Mouse (Mus musculus): ENCODE measurements at regions not wholly inside any gene's neighbourhood (a gene's known extent, or its start where the extent isn't known, plus 50 kb on each side); places are given as distances from the start of the nearest gene placed in this dataset.

GRCm38 (mm10) chr3:120761223-120761622 is 410.3 kb downstream of the Rwdd3 start:
- no peak for DNase-seq (ENCODE audit: low spot score in 2 of 2)

- no peak for DNase-seq (ENCODE audit: low spot score in 2 of 2)
Observed at GRCm38 (mm10) chr3:120748513-120748912, 423.0 kb downstream of the Rwdd3 start.

DNA sequence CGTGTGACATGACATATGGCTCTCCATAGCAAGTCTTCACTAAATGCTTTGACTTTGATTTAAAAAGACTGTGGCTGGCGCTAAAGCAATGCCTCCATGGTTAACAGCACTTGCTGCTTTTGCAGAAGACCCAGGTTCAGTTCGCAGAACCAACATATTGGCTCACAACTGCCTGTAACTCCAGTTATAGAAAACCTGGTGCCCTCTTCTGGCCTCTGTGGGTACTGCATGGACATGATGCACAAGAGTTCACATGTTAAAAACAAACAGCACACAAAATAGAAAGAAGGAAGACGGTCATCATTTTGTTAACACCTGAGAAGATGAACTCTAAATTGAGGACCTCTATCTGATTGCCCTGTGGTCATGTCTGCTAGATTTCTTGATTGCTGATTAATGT is 423.8 kb downstream of the Rwdd3 start:
- peak in 1 of 2 experiments; percentile 64 for DNase-seq (ENCODE audit: low spot score in 2 of 2)

DNA sequence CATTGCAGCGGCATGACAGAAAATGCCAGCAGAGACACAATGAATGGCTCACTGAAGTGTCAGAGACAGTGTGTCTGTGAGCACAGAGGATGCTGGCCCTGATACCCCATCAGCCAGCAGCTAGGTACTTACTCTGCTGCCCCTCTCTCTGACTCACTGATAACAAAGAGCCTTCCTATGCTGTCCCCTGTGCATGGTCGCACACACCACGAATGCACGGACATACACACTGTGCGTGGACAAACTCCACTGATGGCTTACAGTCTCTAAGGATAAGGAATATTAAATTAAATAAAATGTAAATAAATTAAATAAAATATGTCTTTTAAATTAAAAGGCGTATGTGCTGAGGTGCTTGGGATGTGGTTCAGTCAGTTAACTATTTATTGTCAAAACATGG is 438.2 kb downstream of the Rwdd3 start:
- no peak for DNase-seq (ENCODE audit: low spot score in 2 of 2)

GRCm38 (mm10) chr3:120732391-120732790 is 439.1 kb downstream of the Rwdd3 start:
- DNase-seq (ENCODE audit: low spot score in 2 of 2), result no peak

- no peak for DNase-seq (ENCODE audit: low spot score in 2 of 2)
Observed at GRCm38 (mm10) chr3:120731287-120731686, 440.2 kb downstream of the Rwdd3 start.

DNA sequence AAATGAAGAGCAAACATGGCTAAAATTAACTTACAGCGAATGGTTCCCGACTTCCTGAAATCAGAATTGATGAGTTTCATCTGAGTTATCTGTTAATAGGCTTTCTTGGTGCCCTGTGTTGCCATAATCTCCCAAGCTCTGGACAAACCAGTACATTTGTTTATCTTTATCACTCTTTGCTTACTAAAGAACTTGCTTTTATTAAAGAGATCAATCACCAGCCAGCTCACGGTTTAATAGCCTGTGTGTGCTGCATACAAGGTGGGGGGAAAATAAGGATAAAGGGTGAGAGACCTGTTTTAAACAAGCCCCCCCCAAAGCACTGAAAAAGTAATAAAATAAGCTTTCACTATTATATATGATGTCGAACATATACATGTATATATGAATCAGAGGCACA is 441.3 kb downstream of the Rwdd3 start:
- DNase-seq (ENCODE audit: low spot score in 2 of 2), result no peak

- DNase-seq (ENCODE audit: low spot score in 2 of 2), result no peak
Observed at GRCm38 (mm10) chr3:120729671-120730070, 441.8 kb downstream of the Rwdd3 start.

GRCm38 (mm10) chr3:120685227-120685626 is 486.3 kb downstream of the Rwdd3 start:
- DNase-seq (ENCODE audit: low spot score in 2 of 2), result no peak

GRCm38 (mm10) chr3:120675906-120676305 is 495.6 kb downstream of the Rwdd3 start:
- no peak for DNase-seq (ENCODE audit: low spot score in 2 of 2)

DNA sequence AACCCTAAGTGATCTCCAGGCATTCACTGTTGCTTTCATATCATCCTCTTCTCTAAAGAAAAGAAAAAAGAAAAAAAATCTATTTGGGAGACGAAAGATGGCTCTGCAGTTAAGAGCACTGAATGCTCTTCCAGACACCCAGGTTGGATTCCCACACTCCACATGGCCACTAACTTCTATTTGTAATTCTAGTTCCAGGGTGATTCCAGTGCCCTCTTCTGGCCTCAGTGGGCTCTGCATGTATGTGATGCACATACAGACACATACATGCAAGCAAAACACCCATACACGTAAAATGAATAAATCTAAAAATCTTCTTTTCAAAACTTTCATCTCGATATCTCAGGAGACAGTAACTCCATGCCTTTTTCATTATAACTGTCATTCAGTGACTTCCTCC is 502.8 kb downstream of the Rwdd3 start:
- no peak for DNase-seq (ENCODE audit: low spot score in 2 of 2)

- DNase-seq (ENCODE audit: low spot score in 2 of 2), result no peak
Observed at GRCm38 (mm10) chr3:120662521-120662920, 509.0 kb downstream of the Rwdd3 start.

- no peak for DNase-seq (ENCODE audit: low spot score in 2 of 2)
Observed at GRCm38 (mm10) chr3:120660776-120661175, 510.7 kb downstream of the Rwdd3 start.

- DNase-seq (ENCODE audit: low spot score in 2 of 2), result no peak
Observed at GRCm38 (mm10) chr3:120649047-120649868, 522.2 kb downstream of the Rwdd3 start.

GRCm38 (mm10) chr3:120648391-120648790 is 523.1 kb downstream of the Rwdd3 start:
- DNase-seq (ENCODE audit: low spot score in 2 of 2), result no peak

GRCm38 (mm10) chr3:120636669-120637305 is 534.7 kb downstream of the Rwdd3 start:
- no peak for DNase-seq (ENCODE audit: low spot score in 2 of 2)

- DNase-seq (ENCODE audit: low spot score in 2 of 2), result no peak
Observed at GRCm38 (mm10) chr3:120618358-120618757, 553.1 kb downstream of the Rwdd3 start.

- no peak for DNase-seq (ENCODE audit: low spot score in 2 of 2)
Observed at GRCm38 (mm10) chr3:120594226-120594625, 577.3 kb downstream of the Rwdd3 start.

DNA sequence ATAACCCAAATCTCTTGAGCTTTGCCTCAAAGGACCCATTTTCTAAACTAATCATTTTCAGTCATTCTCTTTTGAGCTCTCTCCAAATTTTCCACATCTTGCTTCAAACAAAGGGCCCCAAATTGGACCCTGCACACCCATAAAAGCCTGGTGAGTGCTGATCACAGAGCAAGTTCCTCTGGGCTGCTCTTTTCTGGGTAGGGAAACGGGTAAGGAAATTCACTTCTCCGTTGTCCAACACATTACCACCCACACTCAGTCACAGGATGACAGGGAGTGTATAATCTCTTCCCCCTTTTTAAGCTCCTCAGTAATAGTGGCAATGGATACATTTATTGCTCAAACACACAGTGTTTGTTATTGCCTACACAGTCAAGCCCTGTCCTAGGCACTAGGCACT is 580.3 kb downstream of the Rwdd3 start:
- DNase-seq (ENCODE audit: low spot score in 2 of 2), result no peak

DNA sequence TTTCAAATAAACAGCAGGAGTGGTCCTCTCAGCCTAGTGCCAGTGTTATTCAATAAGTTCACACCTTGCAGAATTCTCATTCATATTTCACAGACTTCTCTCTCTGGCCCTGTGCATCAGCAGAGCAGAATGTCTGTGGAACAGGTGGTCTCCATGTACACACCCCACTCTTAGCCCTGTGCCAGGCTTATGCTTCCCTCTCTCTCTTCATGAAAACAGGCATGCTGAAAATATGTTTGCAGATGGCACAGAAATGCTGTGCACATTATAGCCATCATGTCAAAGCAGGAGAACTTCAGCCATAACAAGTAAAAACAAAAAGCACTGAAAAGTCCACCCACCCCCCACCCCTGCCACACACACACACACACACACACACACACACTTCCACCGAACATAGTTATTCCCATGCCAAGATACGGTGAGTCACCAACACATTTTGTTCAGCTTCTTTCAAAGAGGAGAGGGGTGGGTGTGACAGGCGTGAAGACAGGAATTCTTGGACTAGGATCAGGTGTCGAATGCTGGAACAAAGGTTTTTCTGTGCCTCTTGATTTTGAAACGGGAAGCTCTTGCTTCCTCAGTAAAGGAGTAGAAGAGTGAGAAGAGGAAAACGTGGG is 600.6 kb downstream of the Rwdd3 start:
- no peak for DNase-seq (ENCODE audit: low spot score in 2 of 2)

DNA sequence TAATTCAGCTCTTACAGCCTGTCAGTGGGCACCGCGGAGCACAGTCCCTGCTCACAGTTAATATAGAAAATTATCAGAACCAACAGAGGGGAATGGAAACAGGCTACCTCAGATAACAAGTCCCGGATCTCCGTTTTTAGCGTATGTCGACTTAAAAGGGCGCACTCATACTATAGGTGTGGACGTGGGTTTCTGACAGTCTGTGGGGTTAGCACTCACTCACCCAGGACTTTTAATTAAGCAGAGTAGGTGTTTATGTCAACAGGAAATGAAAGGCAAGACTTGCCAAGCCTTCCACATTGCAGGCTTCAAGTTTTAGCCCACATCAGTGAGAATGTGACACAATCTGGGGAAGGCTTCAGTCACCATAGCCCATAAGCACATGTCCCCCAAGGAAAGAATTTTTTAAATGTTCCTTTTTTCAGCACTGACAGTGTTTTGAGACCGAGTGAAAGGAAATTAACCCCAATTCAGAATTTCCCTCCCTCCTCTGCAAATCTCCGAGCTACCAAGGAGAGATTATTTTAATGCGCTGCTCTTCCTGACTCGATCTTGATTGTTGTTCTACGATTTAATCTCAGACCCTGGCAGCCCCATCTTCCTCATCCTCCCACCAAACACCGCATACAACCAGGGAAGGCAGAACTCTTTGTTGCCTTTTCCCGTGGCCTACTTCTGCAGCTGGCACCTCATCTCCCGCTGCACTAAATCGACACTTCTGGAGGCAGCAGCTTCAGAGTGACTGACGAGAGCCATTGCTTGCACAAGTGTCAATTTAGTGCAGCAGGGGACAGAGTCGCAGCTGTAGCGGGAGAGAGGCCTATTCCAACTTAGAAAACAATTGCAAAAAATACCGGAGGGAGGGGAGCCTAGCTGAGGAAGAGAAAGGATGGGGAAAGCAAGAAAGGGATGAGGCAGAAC is 629.7 kb downstream of the Rwdd3 start:
- no peak for DNase-seq (ENCODE audit: low spot score in 2 of 2)

- no peak for DNase-seq (ENCODE audit: low spot score in 2 of 2)
Observed at GRCm38 (mm10) chr3:120533901-120534300, 637.6 kb downstream of the Rwdd3 start.
